Mouse (Mus musculus) bone marrow macrophage, adult 2 months (primary cell): ENCODE data around the gene Tex14. TPM values are rescaled to one million over a fixed set of nuclear protein-coding genes. Genes with fewer than 3 reads are reported as not detected.
A peak's percentile ranks its signal among the peaks of the same experiment; 100 is the strongest.

Experiments used
- H3K27ac ChIP-seq: 2 replicates; pipeline ENCODE4 v1.5.1; 2012; ENCODE audit warnings: low read depth, low read length; ENCODE audit not compliant: insufficient read depth
- H3K4me1 ChIP-seq: 2 replicates; pipeline ENCODE4 v1.6.1; 2012; ENCODE audit warnings: low read length; ENCODE audit not compliant: control insufficient read depth, insufficient read depth
- H3K4me3 ChIP-seq: 2 replicates; pipeline ENCODE4 v1.5.1; 2012; ENCODE audit warnings: mild to moderate bottlenecking, low read length, moderate library complexity; ENCODE audit not compliant: insufficient read depth
- CTCF ChIP-seq: IDR thresholded peaks from 2 replicates; pipeline ENCODE4 v1.5.1; 2012; ENCODE audit warnings: low read depth, mild to moderate bottlenecking, low read length, moderate library complexity
- POLR2A ChIP-seq: IDR thresholded peaks from 2 replicates; pipeline ENCODE4 v1.6.1; 2012; ENCODE audit warnings: mild to moderate bottlenecking, low read depth, low read length, borderline replicate concordance
- polyA plus RNA-seq: library from polyadenylated mRNA; stranded (reverse); fragments of >200 nt; gene quantifications from 2 replicates; pipeline ENCODE4 v1.2.4, GENCODE M21; 2012; ENCODE audit not compliant: missing spikeins, insufficient read depth, insufficient read length

Tex14 gene
- polyA plus RNA-seq, 1 experiment = not detected

DNA sequence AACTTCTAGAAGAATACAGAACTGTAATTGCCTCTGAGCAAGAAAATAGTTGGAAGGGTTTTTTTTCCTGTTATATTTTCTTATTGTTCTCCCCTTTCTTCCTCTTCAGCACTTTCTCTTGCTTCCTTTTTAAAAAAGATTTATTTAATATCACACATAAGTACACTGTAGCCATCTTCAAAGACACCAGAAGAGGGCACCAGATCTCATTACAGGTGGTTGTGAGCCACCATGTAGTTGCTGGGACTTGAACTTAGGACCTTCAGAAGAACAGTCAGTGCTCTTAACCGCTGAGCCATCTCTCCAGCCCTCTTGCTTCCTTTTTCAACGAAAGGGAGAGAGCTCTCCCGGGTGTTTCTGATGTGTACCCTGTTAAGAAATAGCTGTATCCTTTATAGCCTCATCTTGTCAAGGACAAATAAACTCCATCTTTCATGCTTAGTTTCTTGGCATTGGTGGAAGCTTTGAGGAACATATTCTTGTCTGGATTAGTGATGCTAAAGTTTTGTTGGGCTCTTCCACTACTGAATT, 79.0 kb downstream of the Tex14 start:
- no peak for TF ChIP-seq POLR2A
- no peak for TF ChIP-seq CTCF
- Histone ChIP-seq H3K4me1 (no peaks in the 10 kb centered on the region), H3K27ac (no peak overlapping the region), H3K4me3 (no peak overlapping the region)

DNA sequence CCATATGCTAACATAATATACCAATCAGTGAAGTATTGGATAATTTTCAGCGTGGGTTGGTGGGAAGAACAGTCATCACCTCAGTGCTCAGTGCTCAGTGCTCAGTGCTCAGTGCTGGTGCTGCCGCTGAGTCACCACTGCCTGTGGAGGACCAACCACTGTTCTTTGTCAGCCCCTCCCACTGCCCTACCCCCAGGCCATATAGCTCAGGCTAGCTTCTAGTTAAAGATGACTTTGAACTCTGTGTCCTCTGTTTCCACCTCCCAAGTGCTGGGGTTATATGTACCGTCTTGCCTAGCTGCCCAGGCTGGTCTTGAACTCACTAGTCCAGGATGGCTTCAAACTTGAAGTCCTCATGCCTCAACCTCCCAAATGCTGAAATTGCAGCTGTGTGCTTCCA, 84.1 kb downstream of the Tex14 start:
- Histone ChIP-seq H3K4me1 (no peaks in the 10 kb centered on the region), H3K27ac (no peak overlapping the region), H3K4me3 (no peak overlapping the region)
- no peak for TF ChIP-seq POLR2A
- TF ChIP-seq CTCF = no peak

DNA sequence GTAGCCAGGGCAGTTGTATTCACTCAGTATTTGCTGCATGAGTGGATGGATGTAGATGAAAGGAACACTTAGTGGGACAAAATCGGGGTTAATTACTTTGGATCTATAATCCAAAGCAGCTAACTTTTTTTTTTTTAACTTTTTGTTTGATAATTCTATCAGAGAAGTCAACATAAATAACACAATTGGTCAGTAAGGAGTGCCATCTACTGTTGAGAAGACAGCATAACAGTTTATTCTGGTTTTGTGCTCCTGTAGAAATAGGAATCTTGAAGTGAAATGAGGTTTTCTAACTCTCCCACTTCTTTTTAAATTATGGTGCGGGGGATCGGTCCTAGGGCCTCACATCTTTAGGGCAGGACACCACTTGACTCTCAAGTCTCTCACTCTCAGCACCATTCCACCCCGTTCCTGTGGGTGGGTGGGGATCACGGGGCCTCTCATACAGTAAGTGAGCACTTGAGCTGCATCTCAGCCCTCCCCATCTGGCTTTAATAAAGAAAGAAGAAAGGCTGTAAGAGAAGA, 99.9 kb downstream of the Tex14 start:
- Histone ChIP-seq H3K27ac (no peak overlapping the region), H3K4me3 (no peak overlapping the region), H3K4me1 (peaks cover 6% of the 10 kb centered on the region; the same call in 1 of the 2 replicates)
- no peak for TF ChIP-seq CTCF
- no peak for TF ChIP-seq POLR2A

DNA sequence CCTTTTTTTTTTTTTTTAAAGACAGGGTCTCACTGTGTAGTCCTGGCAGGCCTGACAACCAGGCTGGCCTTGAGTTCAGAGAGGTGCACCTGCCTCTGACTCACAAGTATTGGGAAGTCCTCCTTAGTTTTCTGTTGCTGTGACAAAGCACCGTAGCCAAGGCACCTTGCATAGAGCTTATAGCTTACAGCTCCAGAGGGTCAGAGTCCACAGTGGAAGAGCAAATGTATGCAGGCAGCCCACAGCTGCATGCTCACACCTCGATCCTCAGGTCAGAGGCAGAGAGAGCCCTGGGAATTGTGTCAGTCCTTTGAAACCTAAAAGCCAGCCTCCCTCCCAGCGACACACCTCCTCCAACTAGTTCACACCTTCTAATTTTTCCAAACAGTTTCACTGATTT, 101.6 kb downstream of the Tex14 start:
- TF ChIP-seq POLR2A (no peak), CTCF (no peak)
- no peak overlapping the region for H3K4me3 ChIP-seq
- no peak overlapping the region for H3K27ac ChIP-seq
- H3K4me1 ChIP-seq = peaks cover 6% of the 10 kb centered on the region; the same call in 1 of the 2 replicates

DNA sequence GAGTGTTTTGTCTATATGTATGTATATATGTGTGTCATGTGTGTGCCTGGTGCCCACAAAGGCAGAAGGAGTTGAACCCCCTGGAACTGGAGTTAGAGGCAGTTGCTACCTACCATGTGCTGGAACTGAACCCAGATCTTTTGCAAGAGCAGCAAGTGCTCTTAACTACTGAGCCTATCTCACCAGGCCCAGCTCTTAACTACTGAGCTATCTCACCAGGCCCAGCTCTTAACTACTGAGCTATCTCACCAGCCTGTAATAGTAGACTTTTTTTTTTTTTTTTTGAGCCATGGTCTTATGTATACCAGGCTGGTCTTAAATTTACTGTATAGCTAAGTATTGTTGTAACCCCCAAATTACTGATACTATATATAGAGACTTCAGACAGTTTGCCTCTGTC, 102.2 kb downstream of the Tex14 start:
- no peak overlapping the region for H3K4me3 ChIP-seq
- TF ChIP-seq POLR2A (no peak), CTCF (no peak)
- H3K4me1 ChIP-seq = peaks cover 6% of the 10 kb centered on the region; the same call in 1 of the 2 replicates

DNA sequence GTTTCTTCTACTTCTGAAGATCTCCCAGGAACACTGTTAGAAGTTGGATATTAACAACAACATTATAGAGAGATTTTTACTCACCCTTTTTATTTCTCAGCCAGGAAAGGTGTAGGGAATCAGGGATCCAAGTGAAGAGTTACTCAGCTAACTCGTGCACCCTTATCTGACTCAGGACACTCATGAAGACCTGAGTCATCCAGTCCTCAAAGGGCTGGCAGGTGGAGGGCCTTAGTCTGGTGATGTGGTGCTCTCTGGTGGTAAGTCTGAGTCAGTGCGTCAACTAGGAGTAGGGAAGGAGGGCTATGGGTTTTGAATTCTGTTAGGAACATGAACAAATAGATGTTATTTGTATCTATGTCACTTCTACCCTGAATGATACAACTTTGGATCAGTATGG, 114.4 kb downstream of the Tex14 start:
- TF ChIP-seq CTCF (peak; percentile 43), POLR2A (no peak)
- peaks cover 25% of the 10 kb centered on the region for H3K4me1 ChIP-seq
- H3K27ac ChIP-seq = no peak overlapping the region

More for the DNA sequence above, 102.2 kb downstream of the Tex14 start:
- H3K27ac ChIP-seq = no peak overlapping the region

DNA sequence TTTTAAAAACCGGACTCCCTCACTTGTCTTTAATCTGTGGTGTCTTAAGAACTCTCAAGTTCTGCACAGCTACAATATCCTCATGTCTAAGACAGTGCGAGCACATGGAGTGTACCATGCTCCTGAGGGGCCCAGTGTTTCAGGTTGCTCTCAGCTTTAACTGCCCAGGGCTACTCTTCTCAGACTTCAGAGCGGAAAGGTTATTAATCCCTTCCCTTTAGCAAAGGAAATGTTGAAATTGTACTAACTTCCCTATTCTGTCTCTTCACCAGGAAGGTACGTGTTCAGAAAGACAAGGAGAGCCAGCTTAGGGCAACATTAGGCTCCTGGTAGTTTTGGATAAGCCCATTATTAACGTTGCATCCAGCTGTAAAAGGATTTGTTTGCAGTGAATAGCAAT, 118.6 kb downstream of the Tex14 start:
- no peak overlapping the region for H3K27ac ChIP-seq
- H3K4me1 ChIP-seq = peaks cover 41% of the 10 kb centered on the region
- no peak for TF ChIP-seq CTCF
- H3K4me3 ChIP-seq = no peak overlapping the region

More for the DNA sequence above, 114.4 kb downstream of the Tex14 start:
- no peak overlapping the region for H3K4me3 ChIP-seq

DNA sequence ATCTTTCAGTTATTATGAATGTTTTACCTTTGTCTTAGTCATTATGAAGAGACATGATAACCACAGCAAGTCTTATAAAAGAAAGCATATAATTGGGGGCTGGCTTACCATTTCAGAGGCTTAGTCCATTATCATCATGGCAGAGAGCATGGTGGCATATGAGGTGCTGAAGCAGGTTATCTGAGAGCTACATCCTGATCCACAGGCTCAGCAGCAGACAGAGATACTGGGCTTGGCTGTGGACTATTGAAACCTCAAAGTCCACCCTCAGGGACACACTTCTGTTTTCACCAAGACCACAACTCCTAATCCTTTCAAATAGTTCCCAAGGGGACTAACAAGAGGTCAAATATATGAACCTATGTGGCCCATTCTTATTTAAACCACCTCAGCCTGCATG, 119.1 kb downstream of the Tex14 start:
- Histone ChIP-seq H3K4me3 (no peak overlapping the region), H3K27ac (no peak overlapping the region), H3K4me1 (peaks cover 39% of the 10 kb centered on the region)
- TF ChIP-seq CTCF (no peak), POLR2A (no peak)

DNA sequence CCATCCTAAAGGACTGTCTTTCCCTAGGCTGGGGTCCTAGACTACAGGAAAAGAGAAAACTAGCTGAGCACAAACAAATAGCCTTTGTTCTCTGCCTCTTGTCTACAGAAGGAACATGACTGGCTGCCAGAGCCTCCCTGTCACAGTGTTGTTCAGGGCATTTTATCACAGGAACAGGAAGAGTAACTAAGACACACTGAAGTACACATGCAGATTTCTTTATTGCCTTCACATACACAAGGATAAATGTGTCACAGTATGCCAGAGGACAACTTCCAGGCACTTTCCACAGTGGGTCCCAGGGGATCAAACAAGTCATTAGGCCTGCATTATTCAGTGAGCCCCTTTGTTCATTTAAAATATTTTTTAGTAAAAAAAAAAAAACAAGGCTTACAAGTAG, 119.9 kb downstream of the Tex14 start:
- Histone ChIP-seq H3K4me1 (peaks cover 36% of the 10 kb centered on the region), H3K4me3 (no peak overlapping the region), H3K27ac (no peak overlapping the region)
- TF ChIP-seq CTCF (no peak), POLR2A (no peak)

DNA sequence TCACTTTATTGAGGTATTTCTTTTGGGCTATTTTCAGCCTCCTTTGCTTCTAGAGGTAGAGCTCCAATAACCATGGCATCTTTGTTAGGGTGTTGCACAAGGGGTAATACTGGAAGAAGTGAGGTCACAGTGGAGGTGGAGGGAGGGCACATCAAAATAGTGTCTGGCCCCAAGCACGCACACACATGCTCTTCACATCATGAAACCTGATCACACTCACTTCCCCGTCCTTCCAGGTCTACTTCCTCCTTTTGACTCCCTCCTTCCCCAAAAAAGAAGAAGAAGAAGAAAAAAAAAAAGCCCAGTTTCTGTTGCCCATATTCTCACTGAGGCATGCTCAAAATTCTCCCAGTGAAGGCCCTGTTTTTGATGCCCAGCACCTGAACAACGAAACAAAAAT, 122.5 kb downstream of the Tex14 start:
- peaks cover 35% of the 10 kb centered on the region for H3K4me1 ChIP-seq
- no peak overlapping the region for H3K27ac ChIP-seq
- no peak for TF ChIP-seq CTCF
- no peak for TF ChIP-seq POLR2A
- H3K4me3 ChIP-seq = no peak overlapping the region

DNA sequence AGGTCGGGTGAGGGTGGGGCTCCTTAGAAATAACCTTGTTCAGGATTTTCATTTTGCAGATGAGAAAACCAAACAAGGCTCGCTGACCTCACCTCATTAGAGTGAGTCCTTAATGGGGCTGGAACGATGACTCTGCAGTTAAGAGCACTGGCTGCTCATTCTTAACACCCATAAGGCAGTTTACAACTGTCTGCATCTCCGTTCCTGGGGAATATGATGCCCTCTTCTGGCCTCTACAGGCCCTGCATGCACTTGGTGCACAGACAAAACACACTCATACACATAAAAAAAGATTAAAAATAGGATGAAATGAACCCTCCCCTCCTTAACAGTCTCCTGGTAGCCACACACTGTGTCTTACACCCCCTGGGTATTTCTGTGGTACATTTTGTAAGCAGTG, 123.1 kb downstream of the Tex14 start:
- no peak overlapping the region for H3K4me3 ChIP-seq
- H3K27ac ChIP-seq = no peak overlapping the region
- peaks cover 30% of the 10 kb centered on the region for H3K4me1 ChIP-seq
- peak; percentile 28; the same call in 1 of the 2 replicates for TF ChIP-seq CTCF
- TF ChIP-seq POLR2A = no peak
